Mouse (Mus musculus) spleen, adult 2 months (tissue): ENCODE results near the gene Asdurf.

Experiments
- CTCF ChIP-seq: fragments of 200-500 bp; IDR thresholded peaks from 2 replicates; pipeline ENCODE4 v1.5.1; 2011; ENCODE audit warnings: mild to moderate bottlenecking, inconsistent platforms; ENCODE audit not compliant: insufficient read depth, insufficient read length, insufficient replicate concordance; ENCODE audit errors: extremely low read depth
- POLR2A ChIP-seq: fragments of 200-500 bp; IDR thresholded peaks from 2 replicates; pipeline ENCODE4 v1.6.1; 2011; ENCODE audit warnings: low read depth, low read length, inconsistent platforms

DNA sequence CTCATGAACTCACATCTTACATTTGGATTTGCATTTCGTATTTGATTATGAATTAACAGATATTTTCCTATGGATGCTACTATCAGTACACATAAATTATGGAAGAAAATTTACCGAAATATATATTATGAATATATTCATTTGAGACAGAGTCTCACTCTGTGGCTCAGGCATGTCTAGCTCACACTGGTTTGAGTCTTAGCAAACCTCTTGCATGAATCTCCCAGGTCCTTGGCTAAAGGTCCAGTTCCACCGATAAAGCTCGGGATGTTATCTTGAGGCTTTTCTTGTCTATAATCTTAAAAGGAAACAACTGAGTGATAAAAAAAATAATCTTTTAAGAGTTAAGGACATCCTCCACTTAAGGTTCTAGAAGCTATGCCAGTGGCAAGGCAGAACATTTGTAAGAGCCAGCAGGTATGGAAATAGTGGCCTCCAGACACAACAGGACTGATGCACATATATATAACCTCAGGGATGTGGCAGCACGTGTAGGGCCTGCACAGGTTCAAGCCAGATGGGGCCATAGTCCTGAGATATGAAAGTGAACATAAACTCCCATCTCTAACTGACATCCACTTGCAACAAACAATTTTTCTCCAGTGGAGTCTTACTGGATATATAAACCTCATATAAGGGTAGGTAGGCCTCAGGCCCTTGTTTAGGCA is 27.5 kb downstream of the Asdurf start:
- TF ChIP-seq CTCF (no peak), POLR2A (no peak)
